Mouse (Mus musculus) spleen, adult 12 weeks (tissue): ENCODE measurements around the gene Ece2.

Source experiments
- DNase-seq: peaks from one replicate; pipeline ENCODE4 v3.0.0; 2022; ENCODE audit warnings: low spot score

The Ece2 gene

GRCm38 (mm10) chr16:20629731-20630634 lies at the start of gene Ece2:
TSS of gene Ece2 (plus strand) at chr16:20629828.
- no peak for DNase-seq

- DNase-seq = no peak
Measured at GRCm38 (mm10) chr16:20589366-20589938, 40.2 kb upstream of the Ece2 start, which contains the start of gene Vwa5b2. TSS of gene Vwa5b2 (plus strand) at chr16:20589471.

GRCm38 (mm10) chr16:20589939-20590679 lies 39.5 kb upstream of the Ece2 start:
- no peak for DNase-seq

GRCm38 (mm10) chr16:20590680-20591038 lies 39.0 kb upstream of the Ece2 start:
- no peak for DNase-seq

- DNase-seq = no peak
Measured at GRCm38 (mm10) chr16:20591076-20591705, 38.4 kb upstream of the Ece2 start.

GRCm38 (mm10) chr16:20595060-20595673 lies 34.5 kb upstream of the Ece2 start:
- no peak for DNase-seq

GRCm38 (mm10) chr16:20595737-20596136 lies 33.9 kb upstream of the Ece2 start:
- DNase-seq = no peak

GRCm38 (mm10) chr16:20596687-20597441 lies 32.8 kb upstream of the Ece2 start:
- no peak for DNase-seq

- no peak for DNase-seq
Measured at GRCm38 (mm10) chr16:20600511-20600910, 29.1 kb upstream of the Ece2 start.

GRCm38 (mm10) chr16:20604705-20605104 lies 24.9 kb upstream of the Ece2 start:
- no peak for DNase-seq

GRCm38 (mm10) chr16:20610501-20611356 lies 18.9 kb upstream of the Ece2 start:
- peak; percentile 64 for DNase-seq

- DNase-seq = peak; percentile 76
Measured at GRCm38 (mm10) chr16:20611357-20612227, 18.0 kb upstream of the Ece2 start, which contains the start of the genes Eef1akmt4, Gm49333 and Alg3. TSS of gene Eef1akmt4 (plus strand) at chr16:20611593. TSS of gene Gm49333 (plus strand) at chr16:20611610. TSS of gene Alg3 (minus strand) at chr16:20611735.

- DNase-seq = no peak
Measured at GRCm38 (mm10) chr16:20619541-20620398, 9.9 kb upstream of the Ece2 start.

- no peak for DNase-seq
Measured at GRCm38 (mm10) chr16:20620399-20620735, 9.3 kb upstream of the Ece2 start.

GRCm38 (mm10) chr16:20620751-20621190 lies 8.9 kb upstream of the Ece2 start:
- no peak for DNase-seq

- peak; percentile 55 for DNase-seq
Measured at GRCm38 (mm10) chr16:20621191-20621990, 8.2 kb upstream of the Ece2 start, which contains the start of gene Camk2n2. TSS of gene Camk2n2 (minus strand) at chr16:20621287.
